Mouse (Mus musculus): ENCODE measurements at regions not wholly inside any gene's neighbourhood (a gene's known extent, or its start where the extent isn't known, plus 50 kb on each side); places are given as distances from the start of the nearest gene placed in this dataset.

DNA sequence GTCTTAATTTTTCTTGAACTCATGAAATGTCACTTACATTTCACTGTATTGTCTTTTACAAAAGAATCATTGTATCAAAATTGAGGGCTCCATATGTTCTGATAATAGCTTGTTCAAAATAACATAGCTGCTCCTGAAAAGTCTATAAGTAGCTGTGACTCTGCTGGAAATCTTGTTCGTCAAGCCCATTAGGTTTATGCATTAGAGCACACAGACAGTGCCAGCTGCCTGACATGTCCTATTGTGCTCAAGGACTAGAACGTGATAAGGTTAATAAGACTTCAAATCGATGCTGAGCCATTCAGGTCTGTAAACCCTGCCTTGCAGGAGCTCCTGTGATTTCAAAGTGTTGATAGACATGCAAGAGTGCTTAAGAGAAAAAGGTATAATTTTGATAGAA is 438.0 kb downstream of the Fam198b start:
- DNase-seq (ENCODE audit: low spot score) = no peak
- H3K4me3 ChIP-seq = no peak overlapping the region
- no peak overlapping the region for H3K27ac ChIP-seq (replicated peaks)
- 69% methylated on average over 3 of the region's 3 CpGs for WGBS
- no peaks in the 10 kb centered on the region for H3K9me3 ChIP-seq (replicated peaks)
- H3K27me3 ChIP-seq (ENCODE audit: low read depth, poor library complexity, severe bottlenecking) = no peaks in the 10 kb centered on the region
- no peaks in the 10 kb centered on the region for H3K36me3 ChIP-seq
- no peaks in the 10 kb centered on the region for H3K4me1 ChIP-seq

DNA sequence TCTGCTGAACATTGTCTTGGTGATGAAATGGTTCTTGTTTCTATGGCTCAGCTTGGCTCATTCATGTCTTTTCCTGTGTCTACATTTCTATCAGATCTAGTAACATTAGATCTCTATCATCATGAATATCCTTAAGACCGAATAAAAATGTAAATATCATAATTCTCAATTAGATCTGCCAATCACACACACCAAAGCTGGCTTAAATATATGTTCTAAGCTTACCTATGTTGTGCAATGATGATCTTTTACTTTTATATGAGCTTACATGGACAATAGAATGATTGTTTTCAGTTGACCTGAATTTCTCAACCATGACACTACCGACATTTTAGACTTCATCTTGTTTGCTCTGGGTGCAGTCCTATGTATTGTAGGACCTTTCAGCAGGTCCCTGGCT is 440.4 kb downstream of the Fam198b start:
- Histone ChIP-seq H3K4me3 (no peak overlapping the region), H3K27me3 (ENCODE audit: low read depth, poor library complexity, severe bottlenecking) (no peaks in the 10 kb centered on the region), H3K36me3 (no peaks in the 10 kb centered on the region), H3K9me3 (replicated peaks) (no peaks in the 10 kb centered on the region), H3K4me1 (no peaks in the 10 kb centered on the region), H3K27ac (replicated peaks) (no peak overlapping the region)
- 84% methylated on average over 2 of the region's 2 CpGs for WGBS
- DNase-seq (ENCODE audit: low spot score) = no peak

DNA sequence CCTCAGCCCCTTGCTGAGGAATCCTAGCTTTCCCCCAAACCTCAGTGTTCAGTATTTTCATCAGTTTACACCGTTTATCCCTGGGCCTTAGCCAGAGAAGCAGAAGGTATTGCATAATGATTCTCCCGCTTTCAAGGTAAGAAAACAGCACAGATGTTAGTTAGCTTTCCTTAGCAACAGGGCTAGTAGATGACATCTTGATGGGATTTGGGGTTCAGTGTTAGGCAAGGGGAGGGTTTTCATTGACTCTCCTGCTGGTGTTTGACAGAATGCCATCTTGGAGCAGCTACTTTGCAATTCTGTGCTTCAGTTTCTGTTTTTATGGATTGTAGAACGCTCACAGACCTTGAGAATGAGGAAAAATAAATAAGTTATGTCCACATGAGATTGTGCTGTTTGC is 447.4 kb downstream of the Fam198b start:
- Histone ChIP-seq H3K4me3 (no peak overlapping the region), H3K27me3 (ENCODE audit: low read depth, poor library complexity, severe bottlenecking) (no peaks in the 10 kb centered on the region), H3K4me1 (peaks cover 15% of the 10 kb centered on the region), H3K36me3 (no peaks in the 10 kb centered on the region), H3K27ac (replicated peaks) (no peak overlapping the region), H3K9me3 (replicated peaks) (no peaks in the 10 kb centered on the region)
- 85% methylated on average over 3 of the region's 3 CpGs for WGBS
- DNase-seq (ENCODE audit: low spot score) = no peak

DNA sequence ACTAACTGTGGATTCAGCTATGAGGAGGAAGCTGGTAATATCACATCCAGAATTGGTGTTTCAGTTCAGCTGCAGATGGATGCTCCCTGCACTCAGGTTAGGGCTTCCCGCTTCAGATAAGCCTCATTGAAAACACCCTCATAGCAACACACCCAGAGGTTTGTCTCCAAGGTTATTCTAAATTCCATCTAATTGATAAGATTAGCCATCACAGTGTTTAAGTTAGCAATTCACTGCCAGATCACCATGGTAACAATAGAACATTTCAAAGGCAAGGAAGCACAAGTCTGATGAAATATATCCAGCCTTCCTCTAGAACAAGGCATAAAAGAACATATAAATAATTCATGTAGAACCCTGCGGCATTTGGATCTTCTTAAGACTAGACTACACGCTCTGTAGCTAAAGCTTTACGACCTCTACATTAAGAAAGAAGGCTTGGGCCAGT is 450.1 kb downstream of the Fam198b start:
- peaks cover 15% of the 10 kb centered on the region for H3K4me1 ChIP-seq
- WGBS = 28% methylated on average over 4 of the region's 4 CpGs
- H3K27ac ChIP-seq (replicated peaks) = no peak overlapping the region
- H3K27me3 ChIP-seq (ENCODE audit: low read depth, poor library complexity, severe bottlenecking) = no peaks in the 10 kb centered on the region
- no peak for DNase-seq (ENCODE audit: low spot score)
- no peak overlapping the region for H3K4me3 ChIP-seq
- H3K36me3 ChIP-seq = no peaks in the 10 kb centered on the region
- H3K9me3 ChIP-seq (replicated peaks) = no peaks in the 10 kb centered on the region

DNA sequence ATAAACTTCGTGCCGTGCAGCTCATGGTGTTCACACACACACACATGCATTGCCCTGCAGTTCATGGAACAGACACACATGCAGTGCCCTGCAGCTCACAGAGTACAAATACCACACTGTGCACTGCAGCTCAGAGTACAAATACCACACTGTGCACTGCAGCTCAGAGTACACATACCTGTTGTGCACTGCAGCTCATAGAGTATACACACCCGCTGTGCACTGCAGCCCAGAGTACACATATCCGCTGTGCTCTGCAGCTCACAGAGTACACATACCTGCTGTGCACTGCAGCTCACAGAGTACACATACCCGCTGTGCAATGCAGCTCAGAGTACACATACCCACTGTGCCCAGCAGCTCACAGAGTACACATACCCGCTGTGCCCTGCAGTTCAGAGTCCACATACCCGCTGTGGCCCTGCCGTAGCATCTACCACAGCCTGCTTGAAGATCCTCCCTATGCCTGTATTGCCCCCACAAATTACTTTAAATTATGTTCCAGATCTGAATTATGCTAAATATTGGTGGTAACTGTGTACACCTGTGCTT is 451.9 kb downstream of the Fam198b start:
- Histone ChIP-seq H3K4me1 (peaks cover 15% of the 10 kb centered on the region), H3K4me3 (no peak overlapping the region), H3K27me3 (ENCODE audit: low read depth, poor library complexity, severe bottlenecking) (no peaks in the 10 kb centered on the region), H3K27ac (replicated peaks) (no peak overlapping the region), H3K36me3 (no peaks in the 10 kb centered on the region), H3K9me3 (replicated peaks) (no peaks in the 10 kb centered on the region)
- 88% methylated on average over 8 of the region's 8 CpGs for WGBS
- DNase-seq (ENCODE audit: low spot score) = no peak

DNA sequence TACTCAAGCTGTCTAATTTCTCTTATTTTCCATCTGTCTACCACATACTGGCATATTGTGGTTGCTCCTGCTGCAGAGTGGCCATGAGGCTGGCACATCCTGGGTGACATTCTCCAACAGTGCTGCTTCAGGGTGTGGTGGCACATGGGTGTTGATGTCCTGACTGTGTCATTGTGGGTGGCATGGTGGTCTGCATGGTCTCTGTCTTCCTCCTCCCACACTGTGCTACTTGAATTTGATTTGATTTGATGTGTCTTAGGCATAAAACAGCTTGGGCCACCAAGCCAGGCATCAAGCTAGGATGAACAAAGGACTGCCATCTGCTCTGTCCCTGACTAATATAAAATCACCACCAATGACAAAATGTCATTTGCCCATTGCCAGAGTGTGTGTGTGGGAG is 434.7 kb downstream of the Gria2 start:
- H3K9me3 ChIP-seq (replicated peaks) = no peaks in the 10 kb centered on the region
- H3K4me1 ChIP-seq = no peaks in the 10 kb centered on the region
- H3K36me3 ChIP-seq = no peaks in the 10 kb centered on the region
- no peak overlapping the region for H3K4me3 ChIP-seq
- DNase-seq (ENCODE audit: low spot score) = no peak
- no peaks in the 10 kb centered on the region for H3K27me3 ChIP-seq (ENCODE audit: low read depth, poor library complexity, severe bottlenecking)
- no peak overlapping the region for H3K27ac ChIP-seq (replicated peaks)

DNA sequence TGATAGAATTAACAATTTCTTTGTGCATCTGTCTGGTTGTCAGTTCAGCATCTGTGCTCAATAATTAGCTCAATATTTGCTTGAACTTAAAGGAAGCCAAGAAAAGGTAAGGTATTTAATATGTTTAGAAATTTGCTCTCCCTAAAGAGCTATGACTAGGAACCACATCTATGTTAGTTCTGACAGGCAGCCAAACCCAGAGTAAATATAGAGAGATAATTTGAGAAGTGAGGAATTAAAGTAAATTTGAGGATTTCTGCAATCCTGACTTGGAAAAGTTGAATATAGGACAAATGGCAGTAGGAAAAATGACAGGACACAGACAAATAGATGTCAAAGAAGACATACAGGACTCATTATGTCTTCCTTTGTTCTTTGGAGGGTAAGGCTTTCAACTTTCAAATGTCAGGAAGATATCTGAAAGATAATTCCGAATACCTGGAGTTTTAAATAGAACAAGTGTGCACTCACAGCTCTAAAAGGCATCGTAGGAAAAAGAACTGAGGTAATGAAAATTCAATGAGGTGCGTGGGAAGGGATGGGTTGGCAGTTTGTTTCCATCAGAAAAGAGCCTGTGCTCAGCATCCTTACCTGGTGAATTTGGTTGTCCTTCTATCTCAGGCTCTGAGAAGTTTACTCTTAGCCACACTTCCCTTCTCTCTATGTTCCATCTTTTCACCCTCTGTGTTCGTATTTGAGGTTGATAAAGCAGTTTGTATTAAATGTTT is 433.3 kb downstream of the Gria2 start:
- no peak for DNase-seq (ENCODE audit: low spot score)
- 84% methylated on average over 4 of the region's 4 CpGs for WGBS
- H3K36me3 ChIP-seq = no peaks in the 10 kb centered on the region

DNA sequence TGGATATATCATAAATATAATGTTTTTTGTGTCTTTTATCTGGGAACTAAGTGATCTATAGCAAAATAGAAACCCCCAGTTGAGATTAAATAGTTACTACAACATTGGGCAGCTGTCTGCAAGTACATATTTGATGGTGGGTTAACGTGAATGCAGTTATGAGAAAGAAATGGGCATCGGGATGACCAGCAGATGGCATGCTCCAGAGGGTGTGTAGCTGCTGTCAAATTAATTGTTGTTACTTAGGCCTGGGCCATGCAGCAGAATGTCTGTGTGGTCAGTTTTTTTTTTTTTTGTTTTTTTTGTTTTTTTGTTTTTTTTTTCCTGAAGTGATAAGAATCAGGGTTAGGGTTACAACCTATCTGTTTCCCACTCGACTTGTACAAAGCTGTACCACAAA is 430.2 kb downstream of the Gria2 start:
- H3K4me3 ChIP-seq = no peak overlapping the region
- no peaks in the 10 kb centered on the region for H3K36me3 ChIP-seq
- H3K4me1 ChIP-seq = no peaks in the 10 kb centered on the region
- 83% methylated on average over 3 of the region's 3 CpGs for WGBS
- no peaks in the 10 kb centered on the region for H3K27me3 ChIP-seq (ENCODE audit: low read depth, poor library complexity, severe bottlenecking)
- H3K9me3 ChIP-seq (replicated peaks) = no peaks in the 10 kb centered on the region
- H3K27ac ChIP-seq (replicated peaks) = no peak overlapping the region
- DNase-seq (ENCODE audit: low spot score) = no peak

More for the DNA sequence above, 433.3 kb downstream of the Gria2 start:
- Histone ChIP-seq H3K4me1 (no peaks in the 10 kb centered on the region), H3K27me3 (ENCODE audit: low read depth, poor library complexity, severe bottlenecking) (no peaks in the 10 kb centered on the region), H3K27ac (replicated peaks) (no peak overlapping the region), H3K4me3 (no peak overlapping the region), H3K9me3 (replicated peaks) (no peaks in the 10 kb centered on the region)

DNA sequence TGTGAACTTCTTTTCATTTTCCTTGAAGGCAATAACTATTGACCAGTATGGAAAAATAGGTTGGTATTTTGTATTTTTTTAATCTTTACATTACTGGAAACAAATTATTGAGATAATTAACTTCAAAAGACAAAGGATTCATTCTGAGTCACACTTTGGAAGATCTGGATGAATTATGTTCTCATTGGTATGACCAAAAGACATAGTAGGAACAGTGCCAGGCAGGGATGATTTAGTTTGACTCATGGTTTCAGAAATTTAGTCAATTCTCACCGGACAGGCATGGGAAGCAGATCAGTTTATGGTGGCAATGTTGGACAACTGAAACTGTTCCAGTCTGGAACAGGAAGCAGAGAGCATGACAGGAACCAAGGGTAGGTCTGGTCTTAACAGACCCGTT is 416.6 kb downstream of the Gria2 start:
- WGBS = 85% methylated on average over 2 of the region's 2 CpGs
- Histone ChIP-seq H3K4me1 (no peaks in the 10 kb centered on the region), H3K27ac (replicated peaks) (no peak overlapping the region), H3K4me3 (no peak overlapping the region), H3K9me3 (replicated peaks) (no peaks in the 10 kb centered on the region), H3K36me3 (no peaks in the 10 kb centered on the region), H3K27me3 (ENCODE audit: low read depth, poor library complexity, severe bottlenecking) (no peaks in the 10 kb centered on the region)
- DNase-seq (ENCODE audit: low spot score) = no peak

DNA sequence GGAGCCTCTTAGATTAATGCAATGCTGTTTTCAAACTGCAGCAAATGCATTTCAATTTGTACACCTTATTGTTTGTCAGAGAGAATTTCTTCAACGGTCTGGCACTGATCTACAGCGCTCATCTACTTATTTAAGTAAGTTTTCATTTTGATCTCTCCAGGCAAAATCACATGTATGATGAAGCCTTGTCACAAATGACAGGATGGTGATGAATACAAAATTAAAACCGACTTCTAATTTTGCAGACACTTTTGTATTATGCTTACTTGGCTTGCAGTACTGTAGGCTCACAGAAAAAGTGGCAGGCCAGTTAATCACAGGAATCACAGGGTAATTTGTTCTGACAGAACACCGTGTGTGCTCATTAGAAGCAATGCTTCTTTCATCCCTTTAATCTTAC is 406.4 kb downstream of the Gria2 start:
- Histone ChIP-seq H3K36me3 (no peaks in the 10 kb centered on the region), H3K27ac (replicated peaks) (no peak overlapping the region), H3K4me1 (no peaks in the 10 kb centered on the region), H3K9me3 (replicated peaks) (0 out of 2 replicates have a peak, but pooled peaks cover 4% of the 10 kb centered on the region), H3K27me3 (ENCODE audit: low read depth, poor library complexity, severe bottlenecking) (no peaks in the 10 kb centered on the region), H3K4me3 (no peak overlapping the region)
- 84% methylated on average over 4 of the region's 4 CpGs for WGBS
- no peak for DNase-seq (ENCODE audit: low spot score)

DNA sequence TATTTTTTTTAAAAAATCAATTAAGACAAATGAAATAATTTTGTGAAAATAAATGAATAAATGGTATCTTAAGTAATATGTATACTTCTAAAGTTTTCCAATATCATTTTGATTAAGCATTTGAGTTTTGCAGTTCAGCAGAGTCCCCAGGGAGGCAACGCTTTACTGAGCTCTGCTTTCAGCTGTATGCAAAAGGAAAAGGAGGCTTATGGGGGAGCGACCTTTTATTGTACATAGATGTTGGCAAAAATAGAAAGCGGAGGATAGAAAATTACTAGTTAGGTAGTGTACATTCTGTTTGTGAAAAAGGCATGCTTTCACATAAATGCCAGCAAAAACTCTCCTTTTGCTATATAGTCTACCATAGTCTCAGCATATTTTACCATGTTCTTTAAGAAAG is 382.2 kb downstream of the Gria2 start:
- Histone ChIP-seq H3K9me3 (replicated peaks) (no peaks in the 10 kb centered on the region), H3K4me3 (no peak overlapping the region), H3K36me3 (no peaks in the 10 kb centered on the region), H3K4me1 (no peaks in the 10 kb centered on the region), H3K27ac (replicated peaks) (no peak overlapping the region), H3K27me3 (ENCODE audit: low read depth, poor library complexity, severe bottlenecking) (no peaks in the 10 kb centered on the region)
- 87% methylated on average over 3 of the region's 3 CpGs for WGBS
- no peak for DNase-seq (ENCODE audit: low spot score)

DNA sequence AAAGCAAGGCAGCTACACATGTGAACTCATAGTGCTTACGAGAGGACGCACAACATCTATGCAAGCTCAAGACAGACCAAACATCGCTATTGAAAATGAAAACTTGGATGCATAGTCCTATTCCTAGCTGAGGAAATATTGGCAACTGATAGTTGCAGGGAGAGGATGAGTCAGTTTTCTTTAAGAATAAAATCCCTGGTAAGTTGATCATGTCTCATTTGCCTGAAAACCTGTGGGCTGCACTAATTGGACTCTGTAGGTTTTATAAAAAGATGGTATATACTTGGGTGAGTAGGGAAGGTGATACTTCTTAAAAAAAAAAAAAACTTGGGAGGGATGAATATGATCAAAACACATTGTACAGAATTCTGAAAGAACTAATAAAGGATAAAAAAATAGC is 381.2 kb downstream of the Gria2 start:
- DNase-seq (ENCODE audit: low spot score) = no peak
- Histone ChIP-seq H3K27ac (replicated peaks) (no peak overlapping the region), H3K4me3 (no peak overlapping the region), H3K27me3 (ENCODE audit: low read depth, poor library complexity, severe bottlenecking) (no peaks in the 10 kb centered on the region), H3K36me3 (no peaks in the 10 kb centered on the region), H3K9me3 (replicated peaks) (no peaks in the 10 kb centered on the region), H3K4me1 (no peaks in the 10 kb centered on the region)
- 95% methylated on average over 3 of the region's 3 CpGs for WGBS

DNA sequence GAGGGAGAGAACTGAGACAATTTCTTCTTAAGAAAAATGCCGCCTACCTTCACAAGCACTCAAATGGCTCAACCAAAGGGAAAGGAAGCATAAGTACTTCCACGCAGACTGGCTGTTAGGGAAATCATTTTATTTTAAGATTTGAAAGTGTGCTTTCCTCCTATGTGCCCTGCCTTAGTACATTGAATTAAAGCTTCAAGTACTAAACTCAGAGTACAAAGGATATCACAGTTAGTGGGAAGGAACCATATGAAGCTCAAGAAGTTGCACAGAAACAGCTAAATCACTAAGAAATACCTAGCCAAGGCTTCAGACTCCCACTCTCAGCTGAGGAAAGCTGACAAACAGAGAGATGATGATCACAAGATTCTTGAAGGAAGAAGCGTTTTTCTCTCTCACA is 380.5 kb downstream of the Gria2 start:
- WGBS = 88% methylated on average over 3 of the region's 3 CpGs

More for the DNA sequence above, 380.5 kb downstream of the Gria2 start:
- Histone ChIP-seq H3K36me3 (no peaks in the 10 kb centered on the region), H3K27ac (replicated peaks) (no peak overlapping the region), H3K9me3 (replicated peaks) (no peaks in the 10 kb centered on the region), H3K4me3 (no peak overlapping the region), H3K27me3 (ENCODE audit: low read depth, poor library complexity, severe bottlenecking) (no peaks in the 10 kb centered on the region), H3K4me1 (no peaks in the 10 kb centered on the region)
- no peak for DNase-seq (ENCODE audit: low spot score)
